Mouse (Mus musculus) CH12.LX (cell line): ENCODE measurements at regions not wholly inside any gene's neighbourhood (a gene's known extent, or its start where the extent isn't known, plus 50 kb on each side); places are given as distances from the start of the nearest gene placed in this dataset.

ENCODE experiments used
- CTCF ChIP-seq, 2 experiments: IDR thresholded peaks in 1 of 2; conservative IDR thresholded peaks in 1 of 2; 2 replicates each; pipeline ENCODE4 v1.5.1; 2011 to 2012; ENCODE audit warnings: low read depth in 2 of 2, low read length in 2 of 2, improper control_type of control experiment in 1 of 2, inconsistent platforms in 1 of 2, mild to moderate bottlenecking in 1 of 2, moderate library complexity in 1 of 2
- EP300 ChIP-seq: IDR thresholded peaks from 2 replicates; pipeline ENCODE4 v1.6.1; 2011; ENCODE audit warnings: low read length, improper control_type of control experiment
- GABPA ChIP-seq: IDR thresholded peaks from 2 replicates; pipeline ENCODE4 v1.6.1; 2012; ENCODE audit warnings: low read depth, low read length, improper control_type of control experiment, inconsistent platforms; ENCODE audit not compliant: insufficient replicate concordance

DNA sequence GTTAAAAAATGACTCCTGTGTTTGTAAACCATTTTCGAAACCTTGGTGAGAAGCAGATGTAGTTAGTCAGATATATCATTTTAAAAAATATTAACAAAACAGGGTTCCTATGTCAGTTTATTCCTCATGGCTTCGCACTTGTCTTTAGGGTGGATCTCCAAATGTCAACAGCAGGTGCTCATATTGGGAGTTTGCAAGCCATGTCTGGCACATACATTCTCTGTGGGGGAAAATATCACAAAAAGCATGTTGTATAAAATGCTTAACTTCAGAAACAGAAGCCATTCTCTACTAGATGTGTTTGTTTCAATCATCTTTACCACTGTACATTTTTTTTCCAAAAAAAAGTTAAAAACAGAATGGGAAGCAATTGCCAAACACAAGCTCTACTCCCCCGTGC is 534.7 kb upstream of the Zic4 start:
- TF ChIP-seq CTCF (conservative IDR thresholded peaks at IDR 0.05 in 1 of 2, IDR thresholded peaks at IDR 0.05 in 1 of 2; ENCODE audit: low read depth in 2 of 2, low read length in 2 of 2), result no peak
- no peak for TF ChIP-seq GABPA
- TF ChIP-seq EP300, result no peak
